Mouse (Mus musculus) olfactory bulb, adult 2 months (tissue): ENCODE data around the gene Rac3. TPM values are rescaled to one million over a fixed set of nuclear protein-coding genes. Genes with fewer than 3 reads are reported as not detected.
"Not testable (repeated sequence)": the region's sequence is repeated elsewhere in the genome, so short reads cannot be mapped to it uniquely, and the experiment has no call there.

ENCODE experiments used
- H3K27ac ChIP-seq: fragments of 200-500 bp; 2 replicates; pipeline ENCODE4 v1.5.1; 2012; ENCODE audit warnings: low read depth, low read length; ENCODE audit not compliant: insufficient read depth
- H3K4me1 ChIP-seq: fragments of 200-500 bp; 2 replicates; pipeline ENCODE4 v1.6.1; 2012; ENCODE audit warnings: low read length; ENCODE audit not compliant: control insufficient read depth, insufficient read depth
- H3K4me3 ChIP-seq: fragments of 200-500 bp; 2 replicates; pipeline ENCODE4 v1.5.1; 2012; ENCODE audit warnings: mild to moderate bottlenecking, low read depth, low read length, moderate library complexity; ENCODE audit not compliant: insufficient read depth
- CTCF ChIP-seq: fragments of 200-500 bp; IDR thresholded peaks from 2 replicates; pipeline ENCODE4 v1.5.1; 2012; ENCODE audit warnings: low read depth, mild to moderate bottlenecking, low read length, moderate library complexity; ENCODE audit not compliant: insufficient read depth
- POLR2A ChIP-seq: fragments of 200-500 bp; IDR thresholded peaks from 2 replicates; pipeline ENCODE4 v1.6.1; 2012; ENCODE audit warnings: mild to moderate bottlenecking, low read depth, low read length, moderate library complexity; ENCODE audit not compliant: insufficient read depth
- WGBS: fragments of 180-500 bp; shearing (Covaris S2); methylation state at CpG from one replicate; pipeline ENCODE4 v1.1.7; 2018; 5-methylcytosine and 5-hydroxymethylcytosine counted together
- polyA plus RNA-seq: library from polyadenylated mRNA; stranded (reverse); fragments of >200 nt; gene quantifications from 2 replicates; pipeline ENCODE4 v1.2.4, GENCODE M21; 2012; ENCODE audit warnings: low replicate concordance; ENCODE audit not compliant: missing spikeins, insufficient read depth, insufficient read length

Gene Rac3
- polyA plus RNA-seq = not detected in 2 replicates

DNA sequence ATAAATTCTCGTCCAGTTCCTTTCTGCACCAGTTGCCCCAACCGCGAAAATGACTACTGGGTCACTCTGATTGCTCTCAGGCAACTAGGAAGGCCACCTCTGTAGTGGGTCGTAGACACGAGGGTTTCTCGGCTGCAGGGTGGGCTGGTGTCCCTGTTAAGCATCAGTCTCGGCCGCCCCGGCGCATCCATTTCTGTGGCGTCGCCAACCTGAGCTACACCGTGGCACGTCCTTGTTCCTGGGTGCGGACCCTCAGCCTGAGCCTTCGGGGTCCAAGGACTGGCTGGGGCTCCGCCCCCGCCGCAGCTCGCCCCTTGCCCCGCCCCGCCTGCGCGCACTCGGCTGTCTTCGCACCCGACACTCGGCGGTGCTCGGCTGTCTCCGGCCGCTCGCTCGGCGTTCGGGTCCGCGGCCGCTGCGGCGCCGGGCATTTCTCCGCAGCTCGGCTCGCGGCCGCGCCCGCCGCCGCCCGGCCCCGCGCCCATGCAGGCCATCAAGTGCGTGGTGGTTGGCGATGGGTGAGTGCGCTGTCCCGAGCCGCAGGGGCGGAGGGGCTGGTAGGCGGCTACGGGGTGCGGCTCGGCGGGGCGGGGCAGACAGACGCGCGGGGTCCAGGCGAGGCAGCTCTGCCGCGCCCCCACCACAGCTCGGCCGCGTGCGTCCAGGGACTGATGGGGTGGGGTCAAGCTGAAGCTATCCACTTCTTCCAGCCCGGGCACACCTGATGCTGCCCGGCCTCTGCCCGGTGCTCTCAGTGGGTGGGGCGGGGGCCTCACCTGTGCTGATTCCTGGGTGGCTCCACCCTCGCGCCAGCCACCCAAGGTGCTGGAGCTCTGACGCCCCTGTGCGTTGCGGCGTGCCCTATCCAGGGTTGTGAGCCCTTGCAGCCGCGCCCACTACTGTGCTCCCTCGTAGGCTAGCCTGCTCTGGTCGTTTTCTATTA lies at the start of gene Rac3:
Gene Rac3, plus strand, starts transcription at position 347 of the 943 bp plus-strand sequence.
- under 1% methylated on average over 90 of the region's 90 CpGs for WGBS
- H3K27ac ChIP-seq = no peak within 1 kb of the TSS
- TF ChIP-seq CTCF = no peak
- 0 out of 2 replicates have a peak, but pooled peaks have one; percentile 23 for TF ChIP-seq POLR2A

DNA sequence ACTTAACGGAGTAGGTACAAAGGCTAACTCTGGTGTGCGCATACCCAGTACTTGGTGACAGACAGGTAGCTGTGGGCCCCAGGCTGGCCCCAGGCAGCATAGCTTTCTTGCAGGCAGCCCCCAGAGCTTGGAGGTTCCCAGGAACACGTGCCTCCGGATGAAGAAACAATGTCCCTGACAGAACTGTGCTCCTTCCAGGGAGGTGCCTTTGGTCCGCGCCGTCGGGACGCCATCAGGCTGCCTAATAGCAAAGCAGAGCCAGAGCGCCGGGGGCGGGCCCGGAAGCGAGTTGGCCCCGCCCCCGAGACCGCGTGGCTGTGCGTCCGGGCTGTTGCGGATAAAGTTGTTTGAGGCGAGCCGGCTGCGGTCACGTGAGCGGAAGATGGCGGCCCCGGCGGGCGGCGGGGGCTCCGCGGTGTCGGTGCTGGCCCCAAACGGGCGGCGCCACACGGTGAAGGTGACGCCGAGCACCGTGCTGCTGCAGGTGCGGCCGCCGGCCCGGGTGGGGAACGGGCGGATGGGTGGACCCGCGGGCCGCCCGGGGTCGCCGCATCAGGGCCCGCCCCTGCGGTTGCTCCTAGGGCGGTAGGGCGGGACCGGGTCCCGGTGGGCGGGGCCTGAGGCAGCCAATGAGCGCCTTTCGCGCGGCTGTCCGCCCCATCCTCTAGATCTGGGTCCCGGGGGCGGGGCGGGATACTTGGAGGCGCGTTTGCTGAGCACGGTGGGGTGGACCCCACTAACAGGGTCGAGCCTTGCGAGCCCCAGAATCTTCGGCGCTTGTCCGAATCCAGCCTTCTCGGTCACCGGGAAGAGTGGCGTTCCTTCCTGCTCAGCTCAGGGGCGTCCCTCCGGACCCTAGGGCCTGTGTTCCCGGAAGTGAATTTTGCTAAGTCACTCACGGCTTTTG lies 48.3 kb upstream of the Rac3 start, which contains the start of gene Aspscr1:
Gene Aspscr1, plus strand, starts transcription at position 287 of the 907 bp plus-strand sequence.
- H3K27ac ChIP-seq = 0 out of 2 replicates have a peak within 1 kb of the TSS, but pooled peaks have one; percentile 19
- 1% methylated on average over 83 of the region's 83 CpGs for WGBS
- H3K4me3 ChIP-seq = peak within 1 kb of the TSS; percentile 85
- peaks cover 12% of the 10 kb centered on the region for H3K4me1 ChIP-seq
- TF ChIP-seq CTCF (no peak), POLR2A (peak; percentile 54; the same call in 1 of the 2 replicates)

More for the DNA sequence above, at the start of gene Rac3:
- peaks cover 21% of the 10 kb centered on the region for H3K4me1 ChIP-seq
- H3K4me3 ChIP-seq = peak within 1 kb of the TSS; percentile 66

DNA sequence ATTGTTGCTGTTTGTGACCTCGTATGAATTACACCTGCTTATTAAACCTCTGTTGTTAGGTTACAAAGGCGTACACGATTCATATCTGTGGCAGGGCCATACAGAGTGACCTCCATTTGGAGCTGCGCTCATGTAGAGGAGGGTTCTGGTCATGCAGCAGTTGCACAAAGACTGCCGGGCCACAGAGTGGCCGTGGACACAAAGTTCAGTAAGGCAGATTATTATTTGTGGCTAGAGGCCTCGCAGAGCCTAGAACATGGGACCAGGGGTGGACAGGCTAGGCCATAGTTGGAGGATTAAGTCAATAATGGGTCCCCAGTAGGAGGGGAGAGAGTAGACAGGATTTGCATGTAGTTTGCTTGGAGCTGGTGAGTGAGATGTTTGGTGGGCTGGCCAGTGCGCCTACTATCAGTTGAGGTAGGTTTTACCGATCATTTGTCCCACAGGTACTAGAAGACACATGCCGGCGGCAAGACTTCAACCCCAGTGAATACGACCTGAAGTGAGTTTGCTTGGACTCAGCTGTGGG lies 47.6 kb upstream of the Rac3 start:
- H3K4me1 ChIP-seq = peaks cover 12% of the 10 kb centered on the region
- WGBS = 32% methylated on average over 12 of the region's 12 CpGs
- H3K4me3 ChIP-seq = peak overlapping the region; percentile 85
- TF ChIP-seq POLR2A (no peak), CTCF (no peak)
- no peak overlapping the region for H3K27ac ChIP-seq

DNA sequence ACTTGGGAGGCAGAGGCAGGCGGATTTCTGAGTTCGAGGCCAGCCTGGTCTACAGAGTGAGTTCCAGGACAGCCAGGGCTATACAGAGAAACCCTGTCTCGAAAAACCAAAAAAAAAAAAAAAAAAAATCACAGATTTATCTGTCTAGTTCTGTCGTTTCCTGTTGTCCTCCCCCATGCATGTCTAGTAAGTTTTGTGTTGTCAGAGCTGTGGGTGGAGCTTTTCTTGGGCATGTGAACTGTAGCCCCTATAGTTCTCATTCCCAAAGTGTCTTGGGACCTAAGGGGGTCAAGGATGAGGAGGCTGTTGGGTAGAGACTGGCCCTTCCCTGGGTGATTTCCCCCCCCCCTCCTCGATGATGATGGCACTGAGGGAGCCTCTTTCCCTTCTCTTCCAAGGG lies 45.4 kb upstream of the Rac3 start:
- H3K4me1 ChIP-seq = peaks cover 12% of the 10 kb centered on the region
- 71% methylated on average over 4 of the region's 5 CpGs for WGBS
- not testable (repeated sequence) for H3K27ac ChIP-seq, H3K4me3 ChIP-seq

DNA sequence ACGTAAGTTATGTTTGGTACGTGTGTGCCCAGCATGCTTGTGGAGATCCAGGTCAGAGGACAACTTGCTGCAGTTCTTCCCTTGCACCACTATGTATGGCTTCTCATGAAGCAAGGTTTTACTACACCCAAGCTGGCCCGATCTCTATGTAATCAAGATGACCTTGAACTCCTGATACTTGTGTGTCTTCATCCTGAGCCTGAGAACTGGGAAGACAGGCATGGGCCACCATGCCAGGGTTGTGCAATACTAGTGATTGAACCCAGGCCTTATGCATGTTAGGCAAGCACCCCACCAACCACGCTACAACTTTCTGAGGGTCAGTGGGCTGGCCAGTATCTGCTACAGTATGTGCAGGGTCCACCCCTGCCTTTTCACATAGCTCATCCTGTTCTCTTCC lies 44.3 kb upstream of the Rac3 start:
- H3K4me1 ChIP-seq = peaks cover 12% of the 10 kb centered on the region
- WGBS = 93% methylated on average over 4 of the region's 4 CpGs
- no peak overlapping the region for H3K4me3 ChIP-seq
- TF ChIP-seq CTCF (no peak), POLR2A (no peak)
- H3K27ac ChIP-seq = no peak overlapping the region

DNA sequence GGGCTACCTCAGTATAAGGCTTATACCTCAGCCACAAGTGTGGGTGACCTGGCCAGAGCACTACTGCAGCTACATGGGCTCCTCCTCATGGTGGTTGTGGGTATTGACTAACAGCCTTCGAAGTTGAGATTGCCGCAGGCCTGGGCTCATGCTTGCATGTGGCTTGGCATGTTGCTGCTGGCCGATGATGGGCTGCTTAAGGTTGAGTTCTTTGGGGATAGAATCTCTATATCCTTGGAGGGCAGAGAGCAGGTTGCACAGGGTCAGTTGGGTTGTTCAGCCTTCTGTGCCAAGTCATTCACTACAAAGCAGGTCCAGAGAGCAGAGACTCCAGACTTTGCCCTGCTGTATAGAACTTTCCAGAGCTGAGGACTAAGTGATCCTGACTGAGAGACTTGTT lies 41.4 kb upstream of the Rac3 start:
- 61% methylated on average over 3 of the region's 3 CpGs for WGBS
- Histone ChIP-seq H3K4me3 (no peak overlapping the region), H3K27ac (no peak overlapping the region), H3K4me1 (peaks cover 2% of the 10 kb centered on the region; the same call in 1 of the 2 replicates)
- TF ChIP-seq CTCF (no peak), POLR2A (no peak)

DNA sequence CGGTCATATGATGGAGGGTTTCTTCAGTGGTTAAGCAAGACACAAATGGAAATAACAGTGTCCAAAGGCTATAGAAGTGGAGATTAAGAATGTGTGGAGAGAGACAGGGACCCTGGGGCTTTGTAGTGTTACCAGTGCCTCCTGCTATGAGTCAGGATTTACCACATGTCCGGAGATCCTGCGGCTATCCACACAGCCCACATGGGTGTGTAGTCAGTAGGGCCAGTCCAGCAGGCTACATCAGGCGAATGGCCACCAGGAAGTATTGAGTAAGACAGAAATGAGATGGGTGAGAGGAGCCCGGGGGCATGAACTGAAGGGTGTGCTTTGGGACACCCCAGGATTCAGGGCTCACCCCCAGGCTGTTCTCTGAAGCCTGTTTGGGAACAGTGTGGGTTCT lies 38.6 kb upstream of the Rac3 start:
- H3K4me3 ChIP-seq = no peak overlapping the region
- H3K4me1 ChIP-seq = no peaks in the 10 kb centered on the region
- 91% methylated on average over 5 of the region's 5 CpGs for WGBS
- no peak for TF ChIP-seq POLR2A
- TF ChIP-seq CTCF = no peak
- no peak overlapping the region for H3K27ac ChIP-seq

DNA sequence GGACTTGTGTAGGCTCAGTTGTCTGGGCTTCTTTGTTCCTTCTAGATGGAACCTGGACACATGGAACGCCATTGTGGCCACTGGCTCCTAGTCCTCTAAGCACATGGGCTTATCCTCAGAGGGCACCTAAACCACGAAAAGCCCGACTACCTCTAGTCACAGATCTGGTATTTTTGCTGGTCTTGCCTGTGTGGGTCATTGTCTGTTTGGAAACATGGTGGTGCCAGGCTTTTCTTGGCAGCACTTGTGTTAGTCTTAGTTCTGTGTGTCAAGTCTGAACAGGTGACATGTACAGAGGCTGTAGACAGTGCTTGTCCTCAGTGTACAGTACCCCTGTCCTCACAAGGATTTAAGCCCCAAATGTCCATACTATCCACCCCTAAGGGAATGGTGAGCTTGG lies 37.7 kb upstream of the Rac3 start:
- WGBS = 84% methylated on average over 3 of the region's 3 CpGs
- no peaks in the 10 kb centered on the region for H3K4me1 ChIP-seq
- TF ChIP-seq CTCF (no peak), POLR2A (no peak)
- no peak overlapping the region for H3K27ac ChIP-seq
- H3K4me3 ChIP-seq = no peak overlapping the region
